Mouse (Mus musculus): Measurements from ENCODE around the gene Kcnab2. TPM values are rescaled to one million over a fixed set of nuclear protein-coding genes. Genes with fewer than 3 reads are reported as not detected.

Gene Kcnab2
- total and polyA plus RNA-seq, 3 experiments, result 35.3 to 95.8 (median 58.3) TPM

- Histone ChIP-seq H3K27ac (ENCODE audit: insufficient read depth, low read depth) (no peak overlapping the region), H3K27me3 (replicated peaks) (peaks cover 38% of the 10 kb centered on the region), H3K9me3 (replicated peaks; ENCODE audit: low read length) (peaks cover under 1% of the 10 kb centered on the region), H3K9ac (ENCODE audit: insufficient read depth, low read depth) (no peak overlapping the region), H3K4me2 (ENCODE audit: insufficient read depth, low read depth, poor library complexity, severe bottlenecking) (no peak overlapping the region), H3K4me3 (replicated peaks in 1 of 3; ENCODE audit: low read depth in 2 of 3, low read length in 2 of 3, poor library complexity in 1 of 3) (no peak overlapping the region), H3K79me2 (replicated peaks; ENCODE audit: control insufficient read depth, extremely low read depth, insufficient read depth, poor library complexity, severe bottlenecking) (no peaks in the 10 kb centered on the region), H3K36me3 (replicated peaks in 1 of 2; ENCODE audit: control insufficient read depth in 1 of 2, insufficient read depth in 1 of 2, low read length in 1 of 2) (no peaks in the 10 kb centered on the region), H3K4me1 (ENCODE audit: control insufficient read depth in 1 of 2, insufficient read depth in 2 of 2) (peaks cover 0 to 20% of the 10 kb centered on the region in 2 experiments; a peak in 2 of 4 replicates)
- in situ Hi-C loops (cut with MboI; ENCODE audit: low pct_ligation_motif_present, low pct_unique_long_range_greater_than_20kb, low sequenced_read_pairs), result no loop called here
- no peak for TF ChIP-seq MXI1 (IDR thresholded peaks at IDR 0.05; ENCODE audit: low read depth, low read length)
- TF ChIP-seq ZMIZ1 (IDR thresholded peaks at IDR 0.05; ENCODE audit: low read depth, low read length), result no peak
- no peak for TF ChIP-seq CHD1 (IDR thresholded peaks at IDR 0.05; ENCODE audit: low read depth, low read length)
- TF ChIP-seq TCF12 (IDR thresholded peaks at IDR 0.05; ENCODE audit: low read depth, low read length), result no peak
- TF ChIP-seq NELFE (IDR thresholded peaks at IDR 0.05; ENCODE audit: low read depth, low read length), result no peak
- no peak for TF ChIP-seq CHD2 (IDR thresholded peaks at IDR 0.05; ENCODE audit: low read length)
- no peak for TF ChIP-seq UBTF (IDR thresholded peaks at IDR 0.05; ENCODE audit: low read depth, low read length)
- no peak for TF ChIP-seq ZC3H11A (IDR thresholded peaks at IDR 0.05; ENCODE audit: low read depth, low read length)
- no peak for TF ChIP-seq RCOR1 (conservative IDR thresholded peaks at IDR 0.05; ENCODE audit: low read depth, low read length)
- no peak for TF ChIP-seq E2F4 (IDR thresholded peaks at IDR 0.05; ENCODE audit: insufficient replicate concordance, low read depth, low read length)
- dilution Hi-C loops (cut with MboI; ENCODE audit: extremely low pct_ligation_motif_present, extremely low pct_unique_long_range_greater_than_20kb, low sequenced_read_pairs), result no loop called here
- DNase-seq (ENCODE audit: extremely low read depth), result no peak
These were observed 21.1 kb downstream of the Kcnab2 start for GRCm38 (mm10) chr4:152456609-152457008.

- dilution Hi-C loops (cut with MboI; ENCODE audit: extremely low pct_ligation_motif_present, extremely low pct_unique_long_range_greater_than_20kb, low sequenced_read_pairs), result no loop called here
- H3K79me2 ChIP-seq (replicated peaks; ENCODE audit: control insufficient read depth, extremely low read depth, insufficient read depth, poor library complexity, severe bottlenecking), result no peaks in the 10 kb centered on the region
- peaks cover 4 to 20% of the 10 kb centered on the region in 2 experiments for H3K4me1 ChIP-seq (ENCODE audit: control insufficient read depth in 1 of 2, insufficient read depth in 2 of 2)
- H3K9me3 ChIP-seq (replicated peaks; ENCODE audit: low read length), result peaks cover 6% of the 10 kb centered on the region
- no peak overlapping the region for H3K27ac ChIP-seq (ENCODE audit: insufficient read depth, low read depth)
- no peak overlapping the region for H3K4me3 ChIP-seq (replicated peaks in 1 of 3; ENCODE audit: low read depth in 2 of 3, low read length in 2 of 3, poor library complexity in 1 of 3)
- TF ChIP-seq RAD21 (IDR thresholded peaks at IDR 0.05; ENCODE audit: low read depth, low read length) (no peak), CHD1 (IDR thresholded peaks at IDR 0.05; ENCODE audit: low read depth, low read length) (no peak), TBP (conservative IDR thresholded peaks at IDR 0.05; ENCODE audit: low read depth, low read length) (no peak), CTCF (conservative IDR thresholded peaks at IDR 0.05 in 1 of 2, IDR thresholded peaks at IDR 0.05 in 1 of 2; ENCODE audit: low read depth in 2 of 2, low read length in 2 of 2) (no peak), IRF4 (IDR thresholded peaks at IDR 0.05; ENCODE audit: low read depth, low read length) (no peak), GABPA (IDR thresholded peaks at IDR 0.05; ENCODE audit: insufficient replicate concordance, low read depth, low read length) (no peak), MAFK (IDR thresholded peaks at IDR 0.05; ENCODE audit: insufficient replicate concordance, low read length) (no peak), E2F4 (IDR thresholded peaks at IDR 0.05; ENCODE audit: insufficient replicate concordance, low read depth, low read length) (no peak), POLR2A (IDR thresholded peaks at IDR 0.05; ENCODE audit: low read depth, low read length) (no peak), USF2 (conservative IDR thresholded peaks at IDR 0.05; ENCODE audit: low read depth, low read length) (no peak), MAX (IDR thresholded peaks at IDR 0.05; ENCODE audit: low read length) (no peak)
- H3K36me3 ChIP-seq (replicated peaks in 1 of 2; ENCODE audit: control insufficient read depth in 1 of 2, insufficient read depth in 1 of 2, low read length in 1 of 2), result no peaks in the 10 kb centered on the region
- H3K9ac ChIP-seq (ENCODE audit: insufficient read depth, low read depth), result no peak overlapping the region
- no peak for DNase-seq (ENCODE audit: extremely low read depth)
- H3K27me3 ChIP-seq (replicated peaks), result peaks cover 34% of the 10 kb centered on the region
- in situ Hi-C loops (cut with MboI; ENCODE audit: low pct_ligation_motif_present, low pct_unique_long_range_greater_than_20kb, low sequenced_read_pairs), result no loop called here
- H3K4me2 ChIP-seq (ENCODE audit: insufficient read depth, low read depth, poor library complexity, severe bottlenecking), result no peak overlapping the region
These were observed 23.5 kb downstream of the Kcnab2 start for GRCm38 (mm10) chr4:152454153-152454552.

Measured in CH12.LX (cell line).